Mouse (Mus musculus) adrenal gland, adult 2 months (tissue): ENCODE results near the gene Bloc1s3. TPM values are rescaled to one million over a fixed set of nuclear protein-coding genes. Genes with fewer than 3 reads are reported as not detected.

Source experiments
- DNase-seq: peaks from one replicate; pipeline ENCODE4 v3.0.0; 2021
- polyA plus RNA-seq: library from polyadenylated mRNA; depleted of rRNA; stranded (reverse); fragments of >200 nt; gene quantifications from 2 replicates; pipeline ENCODE4 v1.2.3, GENCODE M21; 2012; rRNA removed
- total RNA-seq, 2 experiments: library from RNA; stranded (reverse); gene quantifications; 2 replicates each; pipeline ENCODE4 v1.2.3; 2021

The Bloc1s3 gene
- total and polyA plus RNA-seq, 3 experiments = 9.8 to 31.9 (median 13.2) TPM

DNA sequence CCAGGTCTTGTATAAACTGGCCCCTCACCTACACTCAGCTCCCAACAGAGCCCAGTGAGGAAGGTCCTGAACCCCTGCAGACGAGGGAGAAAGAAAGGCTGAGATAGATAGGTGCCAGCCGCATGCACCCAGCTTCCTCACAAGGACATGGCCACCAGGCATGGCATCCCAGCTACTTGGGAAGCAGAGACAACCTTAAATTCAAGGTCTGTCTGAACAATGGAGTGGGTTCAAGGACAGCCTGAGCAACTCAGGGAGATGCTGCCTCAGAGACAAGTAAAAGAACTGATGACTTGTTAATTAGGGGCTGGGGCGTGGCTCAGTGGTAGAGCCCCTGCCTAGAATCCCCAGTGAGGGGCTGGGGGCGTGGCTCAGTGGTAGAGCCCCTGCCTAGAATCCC, 53.0 kb downstream of the Bloc1s3 start:
- no peak for DNase-seq

Other genes starting within 250 kb of the Bloc1s3 start
- gene Vasp, start 236.6 kb downstream of the Bloc1s3 start, total RNA-seq = 10 to 100 TPM; 45.8 to 55.8 TPM
- 136 and 143 TPM in 2 replicates for gene Vasp, start 236.6 kb downstream of the Bloc1s3 start, polyA plus RNA-seq
- not detected for gene Ppm1n, start 228.3 kb downstream of the Bloc1s3 start, total RNA-seq
- gene Ppm1n, start 228.3 kb downstream of the Bloc1s3 start, polyA plus RNA-seq = 0.09 and 0.68 TPM in 2 replicates
- 1 to 10 TPM; 4.2 to 7.4 TPM for gene Rtn2, start 225.7 kb downstream of the Bloc1s3 start, total RNA-seq
- gene Rtn2, start 225.7 kb downstream of the Bloc1s3 start, polyA plus RNA-seq = 14.6 and 19.4 TPM in 2 replicates
- gene Fosb, start 198.3 kb downstream of the Bloc1s3 start, total RNA-seq = 10 to 100 TPM in 1 of 2 experiments, 1 to 10 TPM in 1; 5.8 to 34.5 TPM
- 2.6 and 3.2 TPM in 2 replicates for gene Fosb, start 198.3 kb downstream of the Bloc1s3 start, polyA plus RNA-seq
- gene Ercc1, start 163.6 kb downstream of the Bloc1s3 start, total RNA-seq = 10 to 100 TPM; 36.5 to 40.8 TPM
- gene Ercc1, start 163.6 kb downstream of the Bloc1s3 start, polyA plus RNA-seq = 36.3 and 37.8 TPM in 2 replicates
- 10 to 100 TPM; 13.2 to 13.3 TPM for gene Cd3eap, start 148.9 kb downstream of the Bloc1s3 start, total RNA-seq
- 12.3 and 21.5 TPM in 2 replicates for gene Cd3eap, start 148.9 kb downstream of the Bloc1s3 start, polyA plus RNA-seq
- 1 to 10 TPM; 6.5 to 8.3 TPM for gene Ppp1r13l, start 148.6 kb downstream of the Bloc1s3 start, total RNA-seq
- 16.9 and 20.2 TPM in 2 replicates for gene Ppp1r13l, start 148.6 kb downstream of the Bloc1s3 start, polyA plus RNA-seq
- 10 to 100 TPM; 21.7 to 25.5 TPM for gene Ercc2, start 126.4 kb downstream of the Bloc1s3 start, total RNA-seq
- 92.3 and 94.7 TPM in 2 replicates for gene Ercc2, start 126.4 kb downstream of the Bloc1s3 start, polyA plus RNA-seq
- 1 to 10 TPM in 1 of 2 experiments, under 1 TPM in 1; 0.98 to 5.2 TPM for gene Klc3, start 104.3 kb downstream of the Bloc1s3 start, total RNA-seq
- gene Klc3, start 104.3 kb downstream of the Bloc1s3 start, polyA plus RNA-seq = 1.3 and 3.7 TPM in 2 replicates
- gene Ckm, start 103.6 kb downstream of the Bloc1s3 start, total RNA-seq = not detected
- gene Ckm, start 103.6 kb downstream of the Bloc1s3 start, polyA plus RNA-seq = 0.84 and 1.0 TPM in 2 replicates
- gene Mark4, start 49.5 kb downstream of the Bloc1s3 start, total RNA-seq = 10 to 100 TPM; 40.5 to 56.8 TPM
- gene Mark4, start 49.5 kb downstream of the Bloc1s3 start, polyA plus RNA-seq = 71.6 and 79.0 TPM in 2 replicates
- 10 to 100 TPM; 31.9 to 58.8 TPM for gene Exoc3l2, start 45.0 kb downstream of the Bloc1s3 start, total RNA-seq
- gene Exoc3l2, start 45.0 kb downstream of the Bloc1s3 start, polyA plus RNA-seq = 55.3 and 57.9 TPM in 2 replicates
- 10 to 100 TPM; 70.2 to 81.4 TPM for gene Trappc6a, start within 50 bp of the Bloc1s3 start, total RNA-seq
- 253 and 254 TPM in 2 replicates for gene Trappc6a, start within 50 bp of the Bloc1s3 start, polyA plus RNA-seq
- under 1 TPM in 1 of 2 experiments, not detected in 1; 0.14 TPM for gene Nkpd1, start 9.5 kb upstream of the Bloc1s3 start, total RNA-seq
- gene Nkpd1, start 9.5 kb upstream of the Bloc1s3 start, polyA plus RNA-seq = 0.38 and 0.64 TPM in 2 replicates
- gene Ppp1r37, start 54.7 kb upstream of the Bloc1s3 start, total RNA-seq = 10 to 100 TPM; 68.3 to 70.8 TPM
- 159 and 163 TPM in 2 replicates for gene Ppp1r37, start 54.7 kb upstream of the Bloc1s3 start, polyA plus RNA-seq
- under 1 TPM; 0.69 to 0.98 TPM for gene Zfp296, start 68.9 kb upstream of the Bloc1s3 start, total RNA-seq
- 3.1 and 3.4 TPM in 2 replicates for gene Zfp296, start 68.9 kb upstream of the Bloc1s3 start, polyA plus RNA-seq
- 10 to 100 TPM; 83.8 to 84.2 TPM for gene Gemin7, start 69.2 kb upstream of the Bloc1s3 start, total RNA-seq
- gene Gemin7, start 69.2 kb upstream of the Bloc1s3 start, polyA plus RNA-seq = 177 and 183 TPM in 2 replicates
- 10 to 100 TPM; 34.4 to 37.3 TPM for gene Clasrp, start 96.1 kb upstream of the Bloc1s3 start, total RNA-seq
- 280 and 380 TPM in 2 replicates for gene Clasrp, start 96.1 kb upstream of the Bloc1s3 start, polyA plus RNA-seq
- gene Relb, start 121.1 kb upstream of the Bloc1s3 start, total RNA-seq = 10 to 100 TPM; 26.5 to 33.9 TPM
- gene Relb, start 121.1 kb upstream of the Bloc1s3 start, polyA plus RNA-seq = 79.2 and 85.8 TPM in 2 replicates
- 100 to 1,000 TPM; 151 to 152 TPM for gene Clptm1, start 156.7 kb upstream of the Bloc1s3 start, total RNA-seq
- 157 and 178 TPM in 2 replicates for gene Clptm1, start 156.7 kb upstream of the Bloc1s3 start, polyA plus RNA-seq
- gene Apoc2, start 169.6 kb upstream of the Bloc1s3 start, total RNA-seq = 1 to 10 TPM in 1 of 2 experiments, not detected in 1; 3.1 TPM
- gene Apoc2, start 169.6 kb upstream of the Bloc1s3 start, polyA plus RNA-seq = 0.28 TPM in 1 of 2 replicates, not detected in the other
- 1 to 10 TPM; 1.5 to 1.9 TPM for gene Gm44805, start 173.1 kb upstream of the Bloc1s3 start, total RNA-seq
- 2.3 and 4.1 TPM in 2 replicates for gene Gm44805, start 173.1 kb upstream of the Bloc1s3 start, polyA plus RNA-seq
- gene Apoc4, start 173.1 kb upstream of the Bloc1s3 start, total RNA-seq = 100 to 1,000 TPM in 1 of 2 experiments, 10 to 100 TPM in 1; 40.7 to 204 TPM
- gene Apoc4, start 173.1 kb upstream of the Bloc1s3 start, polyA plus RNA-seq = 95.0 and 181 TPM in 2 replicates
- gene Apoc1, start 184.3 kb upstream of the Bloc1s3 start, total RNA-seq = 1,000 to 10,000 TPM in 1 of 2 experiments, 100 to 1,000 TPM in 1; 204 to 1,066 TPM
- gene Apoc1, start 184.3 kb upstream of the Bloc1s3 start, polyA plus RNA-seq = 76.5 and 212 TPM in 2 replicates
- gene Apoe, start 190.8 kb upstream of the Bloc1s3 start, total RNA-seq = 1,000 to 10,000 TPM; 1,105 to 1,118 TPM
- 1,670 and 1,938 TPM in 2 replicates for gene Apoe, start 190.8 kb upstream of the Bloc1s3 start, polyA plus RNA-seq
- 100 to 1,000 TPM; 115 to 143 TPM for gene Tomm40, start 207.1 kb upstream of the Bloc1s3 start, total RNA-seq
- 164 and 165 TPM in 2 replicates for gene Tomm40, start 207.1 kb upstream of the Bloc1s3 start, polyA plus RNA-seq
- 10 to 100 TPM; 76.9 to 98.1 TPM for gene Nectin2, start 242.1 kb upstream of the Bloc1s3 start, total RNA-seq
- gene Nectin2, start 242.1 kb upstream of the Bloc1s3 start, polyA plus RNA-seq = 138 and 165 TPM in 2 replicates